Mouse (Mus musculus): ENCODE measurements around the gene Tgfbr3. TPM values are rescaled to one million over a fixed set of nuclear protein-coding genes. Genes with fewer than 3 reads are reported as not detected.
A peak's percentile ranks its signal among the peaks of the same experiment; 100 is the strongest.
"Not testable (repeated sequence)": the region's sequence is repeated elsewhere in the genome, so short reads cannot be mapped to it uniquely, and the experiment has no call there.

Tgfbr3 gene
- polyA plus RNA-seq, 1 experiment from 2014 or later, result 38.2 TPM

DNA sequence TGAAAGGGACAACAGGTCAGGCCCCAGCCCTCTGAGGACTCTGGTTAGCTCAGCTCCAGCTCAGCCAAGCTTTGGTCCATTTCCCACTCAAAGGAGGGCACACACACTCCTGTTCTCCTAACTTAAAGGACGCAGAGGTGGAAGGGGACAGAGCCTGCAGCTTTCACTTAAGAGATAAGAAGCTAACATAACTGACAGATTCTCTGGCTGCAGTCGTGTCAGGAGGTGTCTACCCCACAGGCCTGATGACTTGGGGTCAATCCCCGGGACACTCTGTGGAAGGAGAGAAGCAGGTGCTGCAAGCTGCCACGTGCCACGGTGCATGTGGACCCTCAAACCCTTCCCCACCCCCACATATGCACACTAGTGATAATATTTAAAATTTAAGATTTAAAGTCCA, 65.3 kb downstream of the Tgfbr3 start:
- H3K4me3 ChIP-seq (ENCODE audit: low read depth, low read length), result no peak overlapping the region
- no peaks in the 10 kb centered on the region for H3K9me3 ChIP-seq (replicated peaks; ENCODE audit: control insufficient read depth, low read length)
- WGBS (ENCODE audit: insufficient replicate concordance), result 24% methylated on average over 5 of the region's 5 CpGs
- H3K4me1 ChIP-seq (ENCODE audit: control insufficient read depth, insufficient read depth, low read length), result peaks cover 32% of the 10 kb centered on the region
- H3K27ac ChIP-seq (ENCODE audit: low read depth, low read length), result peak overlapping the region; percentile 15; the same call in 1 of the 2 replicates
- ATAC-seq (replicated peaks; ENCODE audit: insufficient number of reproducible peaks, low FRiP score, low TSS enrichment), result no peak
- H3K27me3 ChIP-seq (ENCODE audit: control insufficient read depth, insufficient read depth, low read length), result no peaks in the 10 kb centered on the region
- H3K36me3 ChIP-seq (ENCODE audit: control insufficient read depth, insufficient read depth, low read length), result no peaks in the 10 kb centered on the region
- no peak overlapping the region for H3K4me2 ChIP-seq
- no peak overlapping the region for H3K9ac ChIP-seq (ENCODE audit: low read depth, low read length)

DNA sequence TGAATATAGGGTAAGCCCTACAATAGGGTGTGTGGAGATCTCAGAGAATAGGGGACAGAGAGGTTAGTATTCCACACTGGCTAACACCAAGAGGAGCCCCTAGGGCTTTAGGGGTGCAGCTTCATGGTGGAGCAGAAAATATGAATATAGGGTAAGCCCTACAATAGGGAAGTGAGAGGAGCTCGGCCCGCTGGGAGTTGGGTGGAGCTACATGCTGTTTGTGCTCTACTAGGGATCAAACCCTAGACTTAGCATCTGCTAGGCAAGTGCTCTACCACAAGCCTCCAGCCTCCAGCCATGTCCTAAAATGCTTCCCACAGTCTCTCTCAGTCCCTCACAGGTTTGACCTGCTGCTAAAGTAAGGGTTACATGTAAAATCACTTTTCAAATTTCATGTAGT, 65.9 kb downstream of the Tgfbr3 start:
- not testable (repeated sequence) for ATAC-seq (replicated peaks; ENCODE audit: insufficient number of reproducible peaks, low FRiP score, low TSS enrichment); H3K36me3 ChIP-seq (ENCODE audit: control insufficient read depth, insufficient read depth, low read length); H3K4me3 ChIP-seq (ENCODE audit: low read depth, low read length); H3K9ac ChIP-seq (ENCODE audit: low read depth, low read length); H3K27ac ChIP-seq (ENCODE audit: low read depth, low read length); H3K27me3 ChIP-seq (ENCODE audit: control insufficient read depth, insufficient read depth, low read length); H3K9me3 ChIP-seq (replicated peaks; ENCODE audit: control insufficient read depth, low read length); H3K4me2 ChIP-seq
- H3K4me1 ChIP-seq (ENCODE audit: control insufficient read depth, insufficient read depth, low read length), result peaks cover 27% of the 10 kb centered on the region
- WGBS (ENCODE audit: insufficient replicate concordance), result 67% methylated on average over 2 of the region's 2 CpGs

DNA sequence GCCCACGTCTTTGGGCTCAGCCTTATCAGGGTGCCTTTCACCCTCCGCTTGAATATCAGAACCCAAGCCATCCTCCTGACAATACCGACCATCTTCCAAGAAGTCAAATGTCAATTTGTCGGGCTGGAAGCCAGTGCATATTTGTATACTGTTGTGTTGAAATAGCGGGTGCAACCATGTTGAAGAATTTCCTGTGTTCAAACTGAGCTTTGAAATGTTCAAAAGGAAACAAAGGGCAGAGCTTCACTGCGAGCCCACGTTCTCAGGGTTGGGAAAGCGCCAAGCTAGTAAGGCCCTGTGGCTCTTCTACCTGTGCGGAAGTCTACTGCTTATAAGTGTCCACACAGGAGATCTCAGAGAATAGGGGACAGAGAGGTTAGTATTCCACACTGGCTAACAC, 66.4 kb downstream of the Tgfbr3 start:
- Histone ChIP-seq H3K9me3 (replicated peaks; ENCODE audit: control insufficient read depth, low read length) (no peaks in the 10 kb centered on the region), H3K27me3 (ENCODE audit: control insufficient read depth, insufficient read depth, low read length) (no peaks in the 10 kb centered on the region), H3K4me1 (ENCODE audit: control insufficient read depth, insufficient read depth, low read length) (peaks cover 27% of the 10 kb centered on the region), H3K27ac (ENCODE audit: low read depth, low read length) (no peak overlapping the region), H3K36me3 (ENCODE audit: control insufficient read depth, insufficient read depth, low read length) (no peaks in the 10 kb centered on the region), H3K4me3 (ENCODE audit: low read depth, low read length) (no peak overlapping the region), H3K9ac (ENCODE audit: low read depth, low read length) (no peak overlapping the region), H3K4me2 (no peak overlapping the region)
- WGBS (ENCODE audit: insufficient replicate concordance), result 73% methylated on average over 9 of the region's 9 CpGs
- ATAC-seq (replicated peaks; ENCODE audit: insufficient number of reproducible peaks, low FRiP score, low TSS enrichment), result no peak

DNA sequence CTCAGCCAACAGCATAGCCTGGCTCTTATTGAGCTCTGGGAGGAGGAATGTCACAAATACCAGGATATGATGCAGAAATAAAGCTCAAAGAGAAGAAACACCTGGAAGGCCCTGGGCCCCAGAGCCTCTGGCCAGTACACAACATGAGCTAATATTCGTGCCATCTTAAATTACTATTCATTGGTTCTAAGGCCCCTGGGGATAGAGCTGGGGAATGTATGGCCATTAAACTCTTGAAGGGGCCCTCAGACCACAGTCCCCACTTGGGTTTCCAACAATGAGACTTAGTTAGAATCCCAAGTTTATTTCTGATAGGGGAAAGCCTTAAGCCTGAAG, 66.8 kb downstream of the Tgfbr3 start:
- no peak overlapping the region for H3K4me3 ChIP-seq (ENCODE audit: low read depth, low read length)
- no peaks in the 10 kb centered on the region for H3K9me3 ChIP-seq (replicated peaks; ENCODE audit: control insufficient read depth, low read length)
- H3K27ac ChIP-seq (ENCODE audit: low read depth, low read length), result no peak overlapping the region
- H3K9ac ChIP-seq (ENCODE audit: low read depth, low read length), result no peak overlapping the region
- 76% methylated on average over 1 of the region's 1 CpGs for WGBS (ENCODE audit: insufficient replicate concordance)
- H3K27me3 ChIP-seq (ENCODE audit: control insufficient read depth, insufficient read depth, low read length), result no peaks in the 10 kb centered on the region
- H3K36me3 ChIP-seq (ENCODE audit: control insufficient read depth, insufficient read depth, low read length), result no peaks in the 10 kb centered on the region
- no peak overlapping the region for H3K4me2 ChIP-seq
- no peak for ATAC-seq (replicated peaks; ENCODE audit: insufficient number of reproducible peaks, low FRiP score, low TSS enrichment)
- H3K4me1 ChIP-seq (ENCODE audit: control insufficient read depth, insufficient read depth, low read length), result peaks cover 31% of the 10 kb centered on the region

DNA sequence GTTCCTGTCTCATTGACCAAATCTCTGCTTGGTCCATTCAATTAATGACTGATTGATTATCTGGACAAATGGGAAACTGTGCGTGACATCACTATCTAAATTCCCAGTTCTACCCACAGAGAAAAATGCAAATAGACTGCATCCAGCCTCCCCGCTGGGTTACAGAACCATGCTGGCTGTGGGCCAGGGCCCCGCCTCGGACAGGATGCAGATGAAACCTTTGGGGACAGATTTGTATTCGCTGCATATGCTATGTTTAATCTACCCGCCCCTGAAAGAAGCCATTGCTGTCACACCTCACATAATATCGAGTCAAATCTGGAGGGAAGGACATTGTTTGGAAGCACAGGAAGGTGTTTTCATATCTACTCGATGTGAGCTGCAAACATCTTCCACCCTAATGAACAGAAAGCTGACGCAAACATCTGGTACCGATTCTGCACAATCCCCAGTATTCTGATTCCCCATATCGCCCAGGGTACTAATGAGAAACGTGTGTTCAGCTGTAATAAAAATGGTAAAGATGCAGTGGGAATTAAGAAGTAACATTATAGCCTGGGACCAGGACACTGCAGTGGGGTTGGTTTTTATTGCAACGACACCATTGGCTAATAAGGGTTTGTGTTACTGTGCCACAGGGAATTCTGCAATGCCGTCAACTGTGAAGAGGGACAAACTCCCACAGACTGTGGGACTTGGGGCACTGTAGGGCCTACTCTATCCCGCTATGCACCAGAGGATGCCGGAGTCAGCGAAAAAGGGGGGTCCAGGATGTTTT, 67.3 kb downstream of the Tgfbr3 start:
- H3K4me3 ChIP-seq (ENCODE audit: low read depth, low read length), result no peak overlapping the region
- 78% methylated on average over 17 of the region's 17 CpGs for WGBS (ENCODE audit: insufficient replicate concordance)
- H3K36me3 ChIP-seq (ENCODE audit: control insufficient read depth, insufficient read depth, low read length), result no peaks in the 10 kb centered on the region
- H3K27me3 ChIP-seq (ENCODE audit: control insufficient read depth, insufficient read depth, low read length), result no peaks in the 10 kb centered on the region
- H3K9me3 ChIP-seq (replicated peaks; ENCODE audit: control insufficient read depth, low read length), result no peaks in the 10 kb centered on the region
- no peak overlapping the region for H3K9ac ChIP-seq (ENCODE audit: low read depth, low read length)
- H3K4me1 ChIP-seq (ENCODE audit: control insufficient read depth, insufficient read depth, low read length), result peaks cover 35% of the 10 kb centered on the region
- no peak overlapping the region for H3K4me2 ChIP-seq
- no peak overlapping the region for H3K27ac ChIP-seq (ENCODE audit: low read depth, low read length)
- ATAC-seq (replicated peaks; ENCODE audit: insufficient number of reproducible peaks, low FRiP score, low TSS enrichment), result no peak

DNA sequence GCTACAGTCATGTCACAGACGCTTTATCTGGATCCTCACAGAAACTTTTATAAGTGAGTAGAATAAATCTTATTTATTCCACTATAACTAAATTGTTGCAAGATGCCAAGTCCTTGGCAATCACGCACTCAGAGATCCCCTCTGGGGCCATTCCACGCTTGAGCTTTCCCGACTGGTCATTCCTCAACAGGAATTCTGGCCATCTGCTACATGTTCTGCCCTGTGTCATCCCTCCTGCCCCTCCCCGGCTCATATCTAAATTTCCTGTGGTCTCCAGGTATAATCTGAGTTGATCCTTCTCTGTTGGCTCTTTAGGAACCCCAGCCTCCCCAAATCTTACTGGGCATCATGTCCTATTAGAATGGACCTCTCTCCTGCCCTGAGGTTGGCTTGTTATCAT, 68.5 kb downstream of the Tgfbr3 start:
- Histone ChIP-seq H3K36me3 (ENCODE audit: control insufficient read depth, insufficient read depth, low read length) (no peaks in the 10 kb centered on the region), H3K9ac (ENCODE audit: low read depth, low read length) (no peak overlapping the region), H3K9me3 (replicated peaks; ENCODE audit: control insufficient read depth, low read length) (no peaks in the 10 kb centered on the region), H3K4me1 (ENCODE audit: control insufficient read depth, insufficient read depth, low read length) (peaks cover 38% of the 10 kb centered on the region), H3K27me3 (ENCODE audit: control insufficient read depth, insufficient read depth, low read length) (no peaks in the 10 kb centered on the region), H3K4me2 (no peak overlapping the region), H3K27ac (ENCODE audit: low read depth, low read length) (no peak overlapping the region), H3K4me3 (ENCODE audit: low read depth, low read length) (no peak overlapping the region)
- ATAC-seq (replicated peaks; ENCODE audit: insufficient number of reproducible peaks, low FRiP score, low TSS enrichment), result no peak
- WGBS (ENCODE audit: insufficient replicate concordance), result 67% methylated on average over 5 of the region's 5 CpGs

DNA sequence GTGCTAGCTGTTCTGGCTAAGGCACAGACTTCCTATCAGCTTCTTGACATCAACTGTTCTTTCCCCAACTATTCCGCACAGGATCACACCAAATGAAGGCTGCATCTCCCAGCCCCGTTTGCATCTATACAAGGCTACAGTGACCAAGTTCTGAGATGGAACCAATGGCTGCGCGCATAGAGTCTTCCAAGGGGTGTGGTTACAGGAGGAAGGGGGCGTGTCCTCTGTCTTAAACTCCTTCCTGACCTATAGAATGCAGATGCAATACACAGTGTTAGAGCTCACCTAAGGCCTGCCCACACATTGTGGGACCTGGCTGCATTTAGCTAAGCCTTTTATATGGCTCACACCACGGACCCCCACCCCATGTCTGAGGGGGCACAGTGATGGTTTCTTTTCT, 69.5 kb downstream of the Tgfbr3 start:
- no peak overlapping the region for H3K27ac ChIP-seq (ENCODE audit: low read depth, low read length)
- 74% methylated on average over 6 of the region's 6 CpGs for WGBS (ENCODE audit: insufficient replicate concordance)
- no peak overlapping the region for H3K4me2 ChIP-seq
- H3K4me1 ChIP-seq (ENCODE audit: control insufficient read depth, insufficient read depth, low read length), result peaks cover 38% of the 10 kb centered on the region
- H3K4me3 ChIP-seq (ENCODE audit: low read depth, low read length), result no peak overlapping the region
- no peak overlapping the region for H3K9ac ChIP-seq (ENCODE audit: low read depth, low read length)
- H3K36me3 ChIP-seq (ENCODE audit: control insufficient read depth, insufficient read depth, low read length), result no peaks in the 10 kb centered on the region
- H3K27me3 ChIP-seq (ENCODE audit: control insufficient read depth, insufficient read depth, low read length), result no peaks in the 10 kb centered on the region
- H3K9me3 ChIP-seq (replicated peaks; ENCODE audit: control insufficient read depth, low read length), result no peaks in the 10 kb centered on the region
- no peak for ATAC-seq (replicated peaks; ENCODE audit: insufficient number of reproducible peaks, low FRiP score, low TSS enrichment)

DNA sequence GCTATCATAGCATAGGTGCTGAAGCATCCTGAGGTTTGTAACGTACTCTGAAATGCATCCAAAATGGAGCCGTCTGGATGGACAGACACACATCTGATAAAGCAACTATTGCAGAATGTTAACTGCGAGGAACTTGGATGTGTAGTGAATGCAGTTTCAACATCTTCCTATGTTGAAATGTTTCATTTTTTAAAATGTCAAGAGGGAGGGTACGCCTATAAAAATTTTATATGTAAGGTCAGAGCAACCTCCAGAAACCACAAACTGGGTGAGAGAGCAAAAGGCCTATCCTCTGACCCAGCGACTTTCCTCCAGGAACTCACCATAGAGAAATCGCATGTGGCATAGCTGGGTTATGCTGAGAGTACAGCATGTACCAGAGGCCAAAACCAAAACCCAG, 70.1 kb downstream of the Tgfbr3 start:
- peaks cover 34% of the 10 kb centered on the region for H3K4me1 ChIP-seq (ENCODE audit: control insufficient read depth, insufficient read depth, low read length)
- H3K27ac ChIP-seq (ENCODE audit: low read depth, low read length), result no peak overlapping the region
- no peak overlapping the region for H3K9ac ChIP-seq (ENCODE audit: low read depth, low read length)
- no peaks in the 10 kb centered on the region for H3K9me3 ChIP-seq (replicated peaks; ENCODE audit: control insufficient read depth, low read length)
- H3K4me3 ChIP-seq (ENCODE audit: low read depth, low read length), result no peak overlapping the region
- H3K27me3 ChIP-seq (ENCODE audit: control insufficient read depth, insufficient read depth, low read length), result no peaks in the 10 kb centered on the region
- H3K36me3 ChIP-seq (ENCODE audit: control insufficient read depth, insufficient read depth, low read length), result no peaks in the 10 kb centered on the region
- H3K4me2 ChIP-seq, result no peak overlapping the region
- no peak for ATAC-seq (replicated peaks; ENCODE audit: insufficient number of reproducible peaks, low FRiP score, low TSS enrichment)
- 85% methylated on average over 6 of the region's 6 CpGs for WGBS (ENCODE audit: insufficient replicate concordance)

DNA sequence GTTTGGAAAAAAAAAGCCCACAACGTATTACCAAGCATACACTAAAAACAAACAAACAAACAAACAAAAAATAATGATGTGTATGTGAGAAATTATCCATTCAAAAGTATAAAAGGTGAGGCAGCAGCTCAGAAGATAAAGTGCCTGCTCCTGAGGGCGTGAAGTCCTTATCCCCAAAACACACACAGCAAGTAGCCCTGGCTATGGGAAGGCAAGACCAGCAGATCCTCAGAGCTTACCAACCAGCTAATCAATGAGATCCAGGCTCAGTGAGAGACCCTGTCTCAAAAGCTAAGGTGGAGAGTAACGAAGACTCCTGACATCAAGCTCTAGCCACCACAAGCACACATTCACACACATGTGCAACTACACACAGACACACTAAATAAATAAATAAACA, 70.8 kb downstream of the Tgfbr3 start:
- WGBS (ENCODE audit: insufficient replicate concordance), result 73% methylated on average over 3 of the region's 3 CpGs
- ATAC-seq (replicated peaks; ENCODE audit: insufficient number of reproducible peaks, low FRiP score, low TSS enrichment), result no peak

More for the DNA sequence above, 70.8 kb downstream of the Tgfbr3 start:
- Histone ChIP-seq H3K9ac (ENCODE audit: low read depth, low read length) (no peak overlapping the region), H3K36me3 (ENCODE audit: control insufficient read depth, insufficient read depth, low read length) (no peaks in the 10 kb centered on the region), H3K9me3 (replicated peaks; ENCODE audit: control insufficient read depth, low read length) (no peaks in the 10 kb centered on the region), H3K4me3 (ENCODE audit: low read depth, low read length) (no peak overlapping the region), H3K27me3 (ENCODE audit: control insufficient read depth, insufficient read depth, low read length) (no peaks in the 10 kb centered on the region), H3K4me2 (no peak overlapping the region), H3K27ac (ENCODE audit: low read depth, low read length) (no peak overlapping the region), H3K4me1 (ENCODE audit: control insufficient read depth, insufficient read depth, low read length) (peaks cover 29% of the 10 kb centered on the region)

Data from heart, embryonic 11.5 days (tissue).